Mouse (Mus musculus) A20 (cell line): ENCODE results near the gene Gm45140.
A peak's percentile ranks its signal among the peaks of the same experiment; 100 is the strongest.

Experiments used
- DNase-seq: peaks from one replicate; pipeline ENCODE4 v3.0.0-alpha.2; 2011; ENCODE audit warnings: low read depth, low spot score

The Gm45140 gene

DNA sequence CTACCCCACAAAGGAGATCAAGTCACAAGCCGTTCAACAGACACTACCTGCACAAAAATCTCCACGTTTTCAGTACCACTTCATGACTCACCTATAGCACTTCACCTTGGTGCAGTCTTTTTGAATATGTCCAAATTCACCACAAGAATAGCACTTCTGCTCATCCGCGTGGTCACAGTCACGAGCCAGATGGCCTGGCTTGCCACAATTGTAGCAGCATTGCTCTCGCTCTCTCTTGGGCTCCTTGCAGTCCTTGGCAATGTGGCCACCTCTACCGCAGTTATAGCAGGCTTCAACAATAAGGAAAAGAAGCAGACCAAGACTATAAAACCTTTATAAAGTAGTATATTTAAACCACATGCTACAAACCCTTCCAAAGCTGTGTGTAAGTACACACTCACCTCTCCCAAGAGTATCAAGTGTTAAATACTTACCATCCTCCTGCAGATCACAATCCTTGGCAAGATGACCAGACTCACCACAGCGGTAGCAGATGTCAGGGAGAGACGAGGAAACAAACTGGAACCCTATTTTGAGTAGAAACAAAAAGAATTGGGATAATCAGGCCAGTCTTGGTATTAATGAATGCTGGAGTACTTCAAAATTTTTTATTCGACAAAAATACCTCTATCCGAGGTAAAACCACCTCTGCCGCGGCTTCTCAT is 9.6 kb upstream of the Gm45140 start:
- no peak for DNase-seq

DNA sequence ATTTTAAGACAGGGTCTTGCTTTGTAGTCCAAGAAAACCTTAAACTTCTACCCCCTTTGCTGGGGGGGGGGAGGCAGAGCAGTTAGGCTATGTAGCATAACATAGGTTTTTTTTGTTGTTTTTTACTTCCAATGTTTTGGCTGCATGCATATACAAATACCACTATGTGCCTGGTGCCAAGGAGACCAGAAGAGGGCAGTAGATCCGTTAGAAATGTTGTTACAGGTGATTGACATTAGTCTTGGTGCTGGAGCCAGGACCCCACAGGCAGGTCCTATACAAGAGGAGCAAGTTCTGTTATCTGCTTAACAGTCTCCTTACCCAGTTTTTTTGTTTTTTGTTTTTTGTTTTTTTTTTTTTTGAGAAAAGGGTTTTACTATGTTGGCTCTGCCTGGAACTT is 6.7 kb upstream of the Gm45140 start:
- peak; percentile 61 for DNase-seq

DNA sequence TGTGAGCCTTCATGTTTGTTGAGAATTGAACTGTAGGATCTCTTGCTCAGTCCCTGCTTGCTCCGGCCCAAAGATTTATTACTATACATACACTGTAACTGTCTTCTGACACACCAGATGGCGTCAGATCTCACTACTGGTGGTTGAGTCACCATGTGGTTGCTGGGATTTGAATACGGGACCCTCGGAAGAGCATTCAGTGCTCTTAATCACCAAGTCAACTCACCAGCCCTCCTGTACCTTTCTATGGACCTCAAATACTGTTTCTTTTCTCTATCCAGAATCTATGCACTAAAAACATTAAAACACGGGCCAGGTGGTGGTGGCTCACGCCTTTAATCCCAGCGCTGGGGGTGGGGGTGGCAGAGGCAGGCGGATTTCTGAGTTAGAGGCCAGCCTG is 6.0 kb upstream of the Gm45140 start:
- peak; percentile 36 for DNase-seq

DNA sequence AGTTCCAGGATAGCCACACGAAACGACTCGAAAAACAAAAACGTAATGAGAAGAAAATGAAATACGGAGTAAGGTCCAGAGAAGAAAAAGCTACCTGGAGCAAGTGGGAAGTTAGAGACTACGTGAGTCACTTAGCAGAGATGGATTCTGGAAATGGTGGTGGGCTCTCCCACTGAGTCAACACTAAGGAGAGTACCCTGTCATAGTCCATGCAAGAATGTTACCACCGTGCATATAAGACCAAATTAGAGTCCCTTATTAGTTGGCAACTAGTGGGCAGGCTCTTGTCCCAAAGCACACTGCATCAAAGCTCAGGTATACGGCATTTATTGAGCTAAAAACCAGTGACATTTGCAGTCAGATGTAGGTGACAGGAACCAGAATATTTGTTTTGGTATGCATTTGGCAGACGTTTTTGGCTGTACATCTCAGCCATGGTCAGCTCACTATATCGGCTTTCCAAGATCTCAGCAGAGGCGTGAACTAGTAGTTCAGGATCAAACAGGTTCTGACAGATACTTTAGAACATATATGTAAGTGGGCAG is 4.3 kb upstream of the Gm45140 start:
- DNase-seq = peak; percentile 53

DNA sequence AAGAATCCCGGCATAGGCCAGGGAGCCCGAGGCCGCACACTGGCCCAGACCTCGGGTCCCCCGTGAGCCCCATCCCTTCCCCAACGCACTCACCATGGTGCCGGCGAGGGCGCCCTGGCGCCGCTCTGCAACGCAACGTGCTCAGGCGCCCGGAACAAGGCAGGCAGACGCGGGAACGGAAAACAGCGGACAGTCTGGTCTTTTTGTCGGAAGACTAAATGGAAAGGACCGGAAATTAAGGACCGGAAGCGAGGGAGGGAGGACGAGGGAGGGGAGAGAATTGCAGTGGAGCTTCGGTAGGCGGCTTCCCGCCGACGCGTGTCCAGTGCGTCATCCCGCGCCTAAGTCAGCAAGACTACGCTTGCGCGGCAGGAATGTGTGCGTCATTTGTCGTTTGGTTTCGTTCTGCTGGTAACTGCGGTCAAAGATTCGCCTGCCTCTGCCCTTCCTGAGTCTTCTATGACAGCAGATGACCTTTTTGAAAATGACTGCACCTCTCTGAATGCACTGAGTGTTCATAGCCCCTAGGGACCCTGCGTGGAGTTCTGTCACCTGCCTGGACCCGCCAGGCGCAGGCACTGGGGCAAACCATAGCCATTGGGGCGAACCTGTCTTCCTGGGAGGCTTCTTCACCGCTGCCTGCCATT is 3.1 kb upstream of the Gm45140 start, which contains the start of gene Isy1:
Gene Isy1, minus strand, starts transcription at position 248 of the 647 bp plus-strand sequence.
- peak; percentile 97 for DNase-seq

DNA sequence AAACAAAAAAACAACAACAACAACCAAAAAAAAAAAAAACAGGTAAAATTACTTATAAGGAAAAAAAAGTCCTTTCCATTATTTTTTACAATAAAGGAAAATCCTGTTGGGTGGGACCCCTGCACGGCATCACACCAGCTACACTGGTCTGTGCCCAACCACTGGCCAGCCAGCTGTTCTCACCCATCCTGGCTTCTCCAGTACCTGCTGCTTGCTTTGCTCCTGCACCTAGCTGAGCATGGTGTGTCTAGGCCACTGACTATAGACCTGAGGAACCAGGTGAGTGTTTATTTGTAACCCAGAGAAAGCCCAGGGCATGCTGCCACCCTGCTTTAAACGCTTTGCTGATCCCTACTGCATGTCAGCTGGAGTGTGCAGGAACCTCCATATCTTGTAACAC is 15.2 kb downstream of the Gm45140 start:
- DNase-seq = no peak

DNA sequence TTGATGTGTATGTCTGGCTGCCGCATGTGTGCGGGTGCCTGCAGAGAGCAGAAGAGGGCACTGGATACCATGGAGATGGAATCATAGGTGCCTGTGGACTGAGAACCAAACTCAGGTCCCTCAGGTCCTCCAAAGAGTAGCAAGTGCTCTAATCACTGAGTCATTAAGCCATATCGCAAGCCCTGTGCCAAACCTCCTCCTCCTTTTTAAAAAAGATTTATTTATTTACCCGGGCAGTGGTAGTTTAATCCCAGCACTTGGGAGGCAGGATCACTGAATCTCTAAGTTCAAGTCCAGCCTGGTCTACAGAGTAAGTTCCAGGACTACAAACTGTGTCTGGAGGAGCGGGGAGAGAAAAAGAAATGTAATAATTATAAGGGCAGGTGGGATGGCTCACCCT is 21.1 kb downstream of the Gm45140 start:
- no peak for DNase-seq

DNA sequence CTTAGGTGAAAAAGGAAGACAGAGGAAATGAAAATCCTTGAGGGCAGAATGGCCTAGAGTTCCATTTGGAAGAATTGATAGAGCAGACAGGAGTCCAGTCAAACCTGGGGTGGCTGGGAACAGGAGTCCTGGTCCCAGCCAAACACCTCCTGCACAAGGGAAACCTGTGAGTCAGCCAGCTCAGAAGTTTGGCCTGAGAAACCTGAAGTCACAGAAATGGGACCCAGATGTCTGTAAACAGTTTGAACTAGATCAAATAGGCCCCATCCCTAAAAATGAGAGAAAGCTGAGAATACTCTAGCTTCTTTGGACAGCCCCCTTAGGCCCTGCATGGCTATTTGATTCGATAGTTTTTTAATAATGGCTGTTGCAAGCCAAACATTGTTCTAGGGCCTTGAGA is 22.9 kb downstream of the Gm45140 start:
- DNase-seq = no peak

DNA sequence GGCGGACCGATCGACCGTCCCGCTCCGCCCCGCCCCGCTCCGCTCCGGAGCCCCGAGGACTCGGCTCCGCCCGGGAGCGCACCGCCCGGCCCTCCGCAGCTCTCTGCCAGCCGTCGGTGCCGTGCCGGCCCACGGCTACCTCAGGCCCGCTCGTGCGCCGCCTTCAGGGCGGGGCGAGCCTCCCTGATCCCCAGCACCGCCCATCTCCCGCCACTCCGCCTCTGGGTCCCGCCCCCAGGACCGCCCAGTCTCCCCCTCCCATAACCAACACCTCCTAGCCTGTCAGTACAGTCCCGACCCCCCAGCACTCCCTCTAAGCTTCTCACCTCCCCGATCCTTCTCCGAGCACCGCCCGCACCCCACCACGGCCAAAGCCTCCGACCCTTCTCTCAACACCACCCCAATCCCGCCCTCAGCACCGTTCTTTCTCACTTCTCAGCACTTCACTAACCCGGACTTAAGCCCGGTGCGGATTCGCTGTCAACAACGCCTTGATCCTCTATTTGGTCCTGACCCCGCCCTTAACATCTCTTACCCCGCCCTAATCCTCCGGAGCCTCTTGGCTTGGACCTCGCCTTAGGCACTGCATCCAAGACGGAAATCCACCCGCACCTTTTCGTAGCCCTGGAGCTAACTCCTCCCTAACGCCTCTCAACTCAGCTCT is 23.8 kb downstream of the Gm45140 start, which contains the start of gene Rab43:
Gene Rab43, minus strand, starts transcription at position 490 of the 664 bp plus-strand sequence.
- peak; percentile 95 for DNase-seq

DNA sequence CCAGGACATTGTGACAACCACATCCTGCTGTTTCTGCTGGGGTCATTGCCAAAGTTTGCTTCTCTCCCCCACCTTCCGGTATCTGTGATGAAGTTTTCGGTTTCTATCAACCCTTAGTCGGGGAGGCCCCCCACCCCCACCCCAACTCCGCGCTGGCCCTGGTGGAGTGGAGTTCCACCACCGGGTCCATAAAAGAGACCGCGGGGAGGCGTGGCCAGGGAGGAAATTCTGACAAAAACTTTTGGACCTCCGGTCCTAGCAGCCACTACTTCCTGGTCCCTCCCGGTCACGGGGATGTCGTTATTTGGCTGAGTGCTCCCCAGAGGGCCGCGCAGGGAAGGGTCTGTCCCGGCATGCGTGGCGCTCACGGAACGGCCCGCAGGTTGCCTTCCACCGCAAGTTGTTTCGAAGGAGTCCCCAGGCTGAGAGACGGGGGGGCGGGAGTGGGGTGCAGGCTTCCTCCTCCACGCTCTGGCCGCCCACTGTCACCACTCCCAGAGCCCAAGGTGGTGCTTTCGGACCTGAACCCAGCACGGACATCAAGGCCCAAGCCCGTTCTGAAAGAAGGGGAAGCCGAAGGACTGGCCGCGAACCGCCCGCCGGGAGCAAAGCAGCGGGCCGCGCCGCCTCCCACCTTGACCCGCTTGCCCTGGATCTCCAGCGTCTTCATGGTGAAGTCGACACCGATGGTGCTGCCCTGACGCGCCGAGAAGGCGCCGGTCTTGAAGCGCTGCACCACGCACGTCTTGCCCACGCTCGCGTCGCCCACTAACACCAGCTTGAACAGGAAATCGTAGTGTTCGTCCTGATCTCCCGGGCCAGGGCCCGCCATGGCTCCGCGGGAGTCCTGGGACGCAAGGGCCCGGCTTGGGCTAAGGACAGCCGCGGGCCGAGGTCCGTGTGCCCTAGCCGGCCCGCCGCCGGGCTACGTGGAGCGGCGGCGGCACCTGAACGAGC is 24.6 kb downstream of the Gm45140 start:
- peak; percentile 88 for DNase-seq

DNA sequence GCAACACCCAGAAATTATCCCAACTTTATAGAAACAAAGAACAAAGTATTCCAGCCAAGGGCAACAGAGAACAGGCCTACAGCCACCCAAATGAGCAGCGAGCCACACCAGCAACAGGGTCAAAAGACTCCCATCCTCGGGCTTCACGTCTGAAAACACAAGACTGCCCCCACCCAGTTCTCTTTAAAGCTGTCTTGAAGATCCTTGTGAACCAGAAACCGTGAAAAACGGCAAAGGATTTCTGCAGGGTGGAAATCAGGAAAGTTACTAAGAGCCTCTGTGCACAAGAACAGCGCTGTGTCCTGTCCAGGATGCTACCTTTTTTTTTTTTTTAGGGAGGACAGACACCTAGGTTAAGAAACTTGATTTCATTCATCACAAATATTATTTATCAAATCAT is 25.3 kb downstream of the Gm45140 start:
- no peak for DNase-seq

DNA sequence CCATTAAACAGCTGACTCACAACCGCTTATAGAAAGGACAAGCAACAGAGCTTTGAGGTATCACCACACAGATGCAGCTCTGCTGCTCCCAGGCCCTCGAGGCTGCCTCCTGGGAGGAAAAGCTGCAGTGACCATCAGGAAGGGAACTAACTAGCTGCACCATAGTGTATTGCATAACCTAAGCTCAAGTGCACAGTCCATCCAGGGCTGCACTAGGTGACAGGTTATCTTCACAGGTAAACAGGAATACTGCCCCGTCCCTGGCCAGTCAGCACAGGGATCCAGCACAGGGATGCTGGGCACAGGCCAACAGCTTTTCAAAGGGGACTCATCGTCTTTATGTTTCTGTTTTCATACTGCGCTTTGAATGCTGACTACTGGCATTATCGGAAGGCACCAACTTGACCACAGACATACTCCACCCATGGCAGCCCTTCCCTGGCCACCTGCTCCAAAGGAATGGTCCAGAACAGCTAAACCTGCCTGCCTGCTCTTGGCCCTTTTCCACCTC is 25.9 kb downstream of the Gm45140 start:
- DNase-seq = peak; percentile 43

DNA sequence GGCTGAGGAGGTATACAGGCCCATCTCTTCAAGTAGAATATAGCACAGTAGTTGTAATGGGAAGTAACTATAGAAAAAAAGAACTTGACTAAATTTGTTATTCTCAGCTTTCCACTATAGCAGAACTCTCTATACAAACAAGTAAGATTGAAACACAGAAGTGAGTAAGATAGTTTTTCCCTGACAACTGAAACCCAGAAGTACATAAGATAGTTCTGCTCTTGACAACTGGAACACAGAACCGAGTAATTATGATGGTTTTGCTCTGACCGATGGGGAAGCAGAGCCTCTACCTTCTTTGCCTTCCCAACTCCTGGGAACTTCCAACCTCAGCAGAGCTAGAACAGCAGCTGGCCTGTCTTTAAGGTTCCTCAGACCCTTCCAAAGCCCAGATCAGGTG is 26.5 kb downstream of the Gm45140 start:
- peak; percentile 66 for DNase-seq

DNA sequence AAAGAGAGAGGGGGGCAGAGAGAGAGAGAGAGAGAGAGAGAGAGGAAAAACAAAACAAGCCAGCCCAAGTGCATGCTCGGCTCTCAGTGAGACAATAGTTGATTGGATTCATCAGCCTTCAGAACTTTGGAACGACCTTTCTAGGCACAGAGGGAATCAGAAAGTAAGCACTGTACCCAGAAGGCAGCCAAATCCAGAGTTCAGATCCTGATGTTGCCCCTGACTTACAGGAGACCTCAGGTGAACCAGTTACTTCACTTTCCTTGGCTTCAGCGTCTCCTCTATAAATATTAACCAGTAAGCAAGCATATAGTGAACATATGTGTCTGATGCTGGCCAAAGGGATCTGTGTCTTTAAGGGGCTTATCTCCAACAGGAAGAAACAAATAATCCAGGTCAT is 27.1 kb downstream of the Gm45140 start:
- no peak for DNase-seq

DNA sequence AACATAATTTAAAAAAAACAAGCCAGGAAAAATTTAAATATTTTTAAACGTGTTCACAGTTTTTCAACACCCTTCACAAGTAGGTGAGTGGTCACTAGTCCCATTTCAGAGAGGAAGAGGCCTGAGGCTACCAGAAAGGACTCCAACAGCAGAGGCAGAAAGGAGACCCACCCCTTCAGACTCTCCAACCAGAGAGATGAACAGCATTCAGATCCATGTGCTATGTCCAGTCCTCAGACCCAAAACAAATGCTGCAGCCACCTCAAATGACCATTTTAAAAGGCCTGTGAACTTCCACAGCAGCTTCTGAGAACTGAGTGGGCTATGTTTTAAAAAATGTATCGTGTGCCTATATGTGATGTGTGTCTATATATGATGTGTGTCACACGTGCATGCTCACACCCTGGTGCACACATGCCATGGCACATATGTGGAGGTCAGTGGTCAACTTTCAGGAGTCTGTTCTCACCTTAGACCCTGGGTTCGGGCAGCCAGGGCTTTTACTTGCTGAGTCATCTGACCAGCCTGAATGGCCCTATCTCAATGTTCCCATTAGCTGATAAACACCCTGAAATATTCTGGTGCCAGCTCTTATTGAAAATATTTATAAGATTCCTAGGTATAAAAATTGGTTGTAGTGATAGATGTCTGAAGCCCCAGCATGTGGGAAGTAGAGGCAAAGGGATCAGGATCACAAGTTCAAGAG is 27.7 kb downstream of the Gm45140 start:
- DNase-seq = no peak

DNA sequence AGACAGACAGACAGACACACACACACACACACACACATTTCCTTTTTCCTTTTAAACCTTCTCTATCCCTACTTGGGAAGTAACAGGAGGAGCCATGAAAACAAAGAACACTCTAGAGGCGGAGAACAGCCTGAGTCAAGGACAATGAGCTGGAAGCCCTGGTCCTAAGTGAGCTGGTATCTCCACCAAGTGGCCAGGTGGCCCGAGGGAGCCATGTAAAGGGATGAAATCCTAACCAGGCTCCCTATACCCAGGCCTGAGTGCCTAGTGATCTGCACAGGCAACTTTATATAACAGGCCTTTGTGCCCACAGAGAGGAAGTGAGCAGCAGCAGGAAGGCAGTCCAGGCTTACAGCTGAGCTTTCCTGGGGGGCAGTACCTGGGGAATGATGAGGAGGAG is 28.7 kb downstream of the Gm45140 start:
- DNase-seq = no peak

DNA sequence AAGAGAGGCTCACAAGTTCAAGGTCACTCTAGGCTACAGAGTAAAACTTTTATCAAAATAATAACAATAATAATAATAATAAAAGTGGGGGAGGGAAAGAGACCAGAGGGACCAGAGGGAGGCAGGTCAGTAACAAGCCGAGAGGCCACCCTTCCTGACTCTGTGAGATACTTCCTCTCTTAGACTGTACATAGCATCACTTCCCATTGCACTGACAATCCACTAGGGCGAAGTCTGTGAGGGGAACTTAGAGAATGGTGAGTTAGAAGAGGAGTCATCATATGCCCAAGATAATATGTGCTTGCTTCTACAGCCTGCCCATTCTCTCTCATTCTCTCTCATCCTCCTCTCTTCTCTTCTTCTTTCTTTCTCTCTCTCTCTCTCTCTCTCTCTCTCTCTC is 29.6 kb downstream of the Gm45140 start:
- DNase-seq = peak; percentile 45

DNA sequence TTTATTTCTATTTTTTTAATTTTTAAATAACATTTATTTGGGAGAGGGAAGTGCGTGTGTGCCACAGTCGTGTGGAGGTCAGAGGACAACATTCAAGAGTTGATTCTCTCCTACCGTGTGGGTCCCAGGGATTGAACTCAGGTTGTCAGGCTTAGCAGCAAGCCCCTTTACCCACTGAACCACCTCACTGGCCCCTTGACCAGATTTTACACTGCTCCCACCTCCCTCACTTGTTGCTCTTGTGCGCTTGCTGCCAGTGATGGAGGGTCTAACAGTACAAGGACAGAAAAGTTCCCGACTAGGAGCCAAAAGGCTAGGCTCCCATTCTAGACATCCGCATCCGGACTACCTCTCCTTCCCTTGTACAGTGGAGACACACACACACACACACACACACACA is 30.1 kb downstream of the Gm45140 start:
- DNase-seq = no peak

DNA sequence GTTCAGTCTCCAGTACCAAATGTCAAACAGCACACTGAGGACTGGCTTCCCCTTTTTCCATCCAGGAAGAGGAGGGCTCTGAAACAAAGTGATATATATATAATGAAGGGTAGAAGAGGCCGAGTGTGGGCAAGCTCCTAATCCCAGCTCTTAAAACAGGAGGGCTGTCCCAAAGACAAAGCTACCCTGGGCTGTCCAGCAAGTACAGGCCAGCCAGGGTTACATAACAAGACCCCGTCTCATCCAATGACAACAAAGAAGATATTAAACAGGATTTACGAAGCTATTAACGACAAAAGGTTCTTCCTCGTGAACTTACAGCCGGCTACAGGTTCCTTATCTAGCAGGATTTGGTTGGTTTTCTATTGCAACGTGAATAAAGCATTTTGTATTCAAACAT is 30.7 kb downstream of the Gm45140 start:
- no peak for DNase-seq

DNA sequence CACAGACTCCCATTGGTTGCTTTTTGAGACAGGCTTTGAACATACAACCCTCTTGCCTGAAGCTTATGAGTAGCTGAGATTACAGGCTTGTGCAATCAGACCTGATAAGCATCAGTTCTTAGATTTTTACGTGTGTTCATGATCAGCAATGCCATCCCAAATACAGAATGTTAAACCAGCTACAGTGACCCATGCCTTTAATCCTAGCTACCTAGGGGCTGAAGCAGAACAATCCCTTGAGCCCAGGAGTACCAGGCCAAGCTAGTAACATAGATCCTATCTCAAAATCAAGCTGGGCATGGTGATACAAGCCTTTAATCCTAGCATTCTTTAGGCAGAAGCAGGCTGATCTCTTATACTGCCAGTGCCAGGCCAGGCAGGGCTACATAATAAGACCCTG is 31.6 kb downstream of the Gm45140 start:
- no peak for DNase-seq

DNA sequence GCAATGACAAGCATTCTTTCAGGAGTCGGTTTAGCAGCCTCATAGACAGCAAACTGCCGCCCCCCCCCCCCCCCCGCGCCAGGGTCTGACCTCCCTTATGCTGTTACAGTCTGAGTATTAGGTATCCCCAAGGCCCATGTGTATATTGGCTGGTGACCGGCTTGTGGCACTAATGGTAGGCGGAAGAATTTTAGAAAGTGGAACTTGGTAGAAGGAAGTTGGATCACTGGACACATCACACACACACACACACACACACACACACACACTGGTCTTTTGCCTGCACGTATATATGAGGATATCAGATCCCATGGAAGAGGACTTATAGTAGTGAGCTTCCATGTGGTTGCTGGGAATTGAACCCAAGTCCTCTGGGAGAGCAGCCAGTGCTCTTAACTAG is 33.1 kb downstream of the Gm45140 start:
- DNase-seq = no peak
